Mouse (Mus musculus): ENCODE measurements at regions not wholly inside any gene's neighbourhood (a gene's known extent, or its start where the extent isn't known, plus 50 kb on each side); places are given as distances from the start of the nearest gene placed in this dataset.

GRCm38 (mm10) chr4:7753931-7754330 is 484.9 kb downstream of the Car8 start:
- no peak overlapping the region for H3K4me3 ChIP-seq
- H3K27me3 ChIP-seq, result no peaks in the 10 kb centered on the region
- H3K4me1 ChIP-seq, result no peaks in the 10 kb centered on the region
- H3K27ac ChIP-seq, result no peak overlapping the region
- H3K4me2 ChIP-seq (replicated peaks), result no peak overlapping the region
- H3K36me3 ChIP-seq, result no peaks in the 10 kb centered on the region
- H3K9ac ChIP-seq, result no peak overlapping the region
- WGBS, result 55% methylated on average over 4 of the region's 4 CpGs
- no peaks in the 10 kb centered on the region for H3K9me3 ChIP-seq
- no peak for ATAC-seq (ENCODE audit: insufficient number of reproducible peaks, insufficient read depth, low FRiP score, low TSS enrichment)

GRCm38 (mm10) chr4:7751208-7751607 is 487.6 kb downstream of the Car8 start:
- Histone ChIP-seq H3K27me3 (no peaks in the 10 kb centered on the region), H3K4me1 (no peaks in the 10 kb centered on the region), H3K36me3 (no peaks in the 10 kb centered on the region), H3K9ac (no peak overlapping the region), H3K4me2 (replicated peaks) (no peak overlapping the region), H3K27ac (no peak overlapping the region), H3K4me3 (no peak overlapping the region), H3K9me3 (no peaks in the 10 kb centered on the region)
- 88% methylated on average over 1 of the region's 1 CpGs for WGBS
- no peak for ATAC-seq (ENCODE audit: insufficient number of reproducible peaks, insufficient read depth, low FRiP score, low TSS enrichment)

- Histone ChIP-seq H3K9me3 (no peaks in the 10 kb centered on the region), H3K4me3 (no peak overlapping the region), H3K36me3 (no peaks in the 10 kb centered on the region), H3K9ac (no peak overlapping the region), H3K4me2 (replicated peaks) (no peak overlapping the region), H3K27me3 (no peaks in the 10 kb centered on the region), H3K27ac (no peak overlapping the region), H3K4me1 (no peaks in the 10 kb centered on the region)
- ATAC-seq (ENCODE audit: insufficient number of reproducible peaks, insufficient read depth, low FRiP score, low TSS enrichment), result no peak
These were observed 515.9 kb downstream of the Car8 start for GRCm38 (mm10) chr4:7722893-7723292.

GRCm38 (mm10) chr4:7688516-7688915 is 550.3 kb downstream of the Car8 start:
- ATAC-seq (ENCODE audit: insufficient number of reproducible peaks, insufficient read depth, low FRiP score, low TSS enrichment), result no peak
- no peaks in the 10 kb centered on the region for H3K27me3 ChIP-seq
- H3K27ac ChIP-seq, result no peak overlapping the region
- H3K9me3 ChIP-seq, result peaks cover 6% of the 10 kb centered on the region; the same call in 1 of the 2 replicates
- 81% methylated on average over 4 of the region's 4 CpGs for WGBS
- H3K4me3 ChIP-seq, result no peak overlapping the region
- no peak overlapping the region for H3K4me2 ChIP-seq (replicated peaks)
- H3K9ac ChIP-seq, result no peak overlapping the region
- H3K4me1 ChIP-seq, result no peaks in the 10 kb centered on the region
- no peaks in the 10 kb centered on the region for H3K36me3 ChIP-seq

GRCm38 (mm10) chr4:7687231-7687630 is 551.6 kb downstream of the Car8 start:
- H3K4me1 ChIP-seq, result no peaks in the 10 kb centered on the region
- no peak overlapping the region for H3K4me3 ChIP-seq
- no peaks in the 10 kb centered on the region for H3K9me3 ChIP-seq
- no peak overlapping the region for H3K27ac ChIP-seq
- no peaks in the 10 kb centered on the region for H3K27me3 ChIP-seq
- no peaks in the 10 kb centered on the region for H3K36me3 ChIP-seq
- H3K4me2 ChIP-seq (replicated peaks), result no peak overlapping the region
- WGBS, result 70% methylated on average over 1 of the region's 1 CpGs
- no peak for ATAC-seq (ENCODE audit: insufficient number of reproducible peaks, insufficient read depth, low FRiP score, low TSS enrichment)
- no peak overlapping the region for H3K9ac ChIP-seq

GRCm38 (mm10) chr4:7670795-7671105 is 568.1 kb downstream of the Car8 start:
- 83% methylated on average over 4 of the region's 4 CpGs for WGBS

GRCm38 (mm10) chr4:7669992-7670794 is 568.6 kb downstream of the Car8 start:
- no peaks in the 10 kb centered on the region for H3K4me1 ChIP-seq
- H3K27ac ChIP-seq, result 0 out of 2 replicates have a peak overlapping the region, but pooled peaks have one; percentile 1
- no peaks in the 10 kb centered on the region for H3K36me3 ChIP-seq
- no peak overlapping the region for H3K4me3 ChIP-seq
- H3K27me3 ChIP-seq, result no peaks in the 10 kb centered on the region
- 61% methylated on average over 4 of the region's 4 CpGs for WGBS
- no peaks in the 10 kb centered on the region for H3K9me3 ChIP-seq
- H3K4me2 ChIP-seq (replicated peaks), result no peak overlapping the region
- ATAC-seq (ENCODE audit: insufficient number of reproducible peaks, insufficient read depth, low FRiP score, low TSS enrichment), result no peak
- no peak overlapping the region for H3K9ac ChIP-seq

More at GRCm38 (mm10) chr4:7670795-7671105, 568.1 kb downstream of the Car8 start:
- no peaks in the 10 kb centered on the region for H3K9me3 ChIP-seq
- no peak for ATAC-seq (ENCODE audit: insufficient number of reproducible peaks, insufficient read depth, low FRiP score, low TSS enrichment)
- H3K4me3 ChIP-seq, result no peak overlapping the region
- no peaks in the 10 kb centered on the region for H3K36me3 ChIP-seq
- H3K9ac ChIP-seq, result no peak overlapping the region
- H3K27me3 ChIP-seq, result no peaks in the 10 kb centered on the region
- H3K4me1 ChIP-seq, result no peaks in the 10 kb centered on the region
- H3K4me2 ChIP-seq (replicated peaks), result no peak overlapping the region
- H3K27ac ChIP-seq, result 0 out of 2 replicates have a peak overlapping the region, but pooled peaks have one; percentile 1

- Histone ChIP-seq H3K27ac (peak overlapping the region; percentile 77), H3K36me3 (no peaks in the 10 kb centered on the region), H3K9me3 (no peaks in the 10 kb centered on the region), H3K4me2 (replicated peaks) (0 out of 2 replicates have a peak overlapping the region, but pooled peaks have one; percentile 21), H3K4me1 (no peaks in the 10 kb centered on the region), H3K9ac (no peak overlapping the region), H3K4me3 (no peak overlapping the region), H3K27me3 (no peaks in the 10 kb centered on the region)
- peak; percentile 93 for ATAC-seq (ENCODE audit: insufficient number of reproducible peaks, insufficient read depth, low FRiP score, low TSS enrichment)
- 22% methylated on average over 7 of the region's 7 CpGs for WGBS
These were observed 571.8 kb downstream of the Car8 start for GRCm38 (mm10) chr4:7666935-7667594.

GRCm38 (mm10) chr4:7642878-7643590 is 595.8 kb downstream of the Car8 start:
- H3K4me3 ChIP-seq, result no peak overlapping the region
- H3K4me1 ChIP-seq, result no peaks in the 10 kb centered on the region
- 81% methylated on average over 8 of the region's 8 CpGs for WGBS
- no peak for ATAC-seq (ENCODE audit: insufficient number of reproducible peaks, insufficient read depth, low FRiP score, low TSS enrichment)
- no peak overlapping the region for H3K27ac ChIP-seq
- no peaks in the 10 kb centered on the region for H3K36me3 ChIP-seq
- no peaks in the 10 kb centered on the region for H3K27me3 ChIP-seq
- no peaks in the 10 kb centered on the region for H3K9me3 ChIP-seq
- no peak overlapping the region for H3K4me2 ChIP-seq (replicated peaks)
- H3K9ac ChIP-seq, result no peak overlapping the region

- H3K9ac ChIP-seq, result no peak overlapping the region
- no peaks in the 10 kb centered on the region for H3K4me1 ChIP-seq
- no peaks in the 10 kb centered on the region for H3K9me3 ChIP-seq
- no peak overlapping the region for H3K4me3 ChIP-seq
- no peak overlapping the region for H3K4me2 ChIP-seq (replicated peaks)
- H3K27me3 ChIP-seq, result no peaks in the 10 kb centered on the region
- no peaks in the 10 kb centered on the region for H3K36me3 ChIP-seq
- no peak overlapping the region for H3K27ac ChIP-seq
- no peak for ATAC-seq (ENCODE audit: insufficient number of reproducible peaks, insufficient read depth, low FRiP score, low TSS enrichment)
- WGBS, result 73% methylated on average over 4 of the region's 4 CpGs
These were observed 641.0 kb downstream of the Car8 start for GRCm38 (mm10) chr4:7597671-7598390.

GRCm38 (mm10) chr4:7596116-7596515 is 642.7 kb downstream of the Car8 start:
- 81% methylated on average over 4 of the region's 4 CpGs for WGBS

More at GRCm38 (mm10) chr4:7596116-7596515, 642.7 kb downstream of the Car8 start:
- ATAC-seq (ENCODE audit: insufficient number of reproducible peaks, insufficient read depth, low FRiP score, low TSS enrichment), result no peak
- no peaks in the 10 kb centered on the region for H3K9me3 ChIP-seq
- H3K27ac ChIP-seq, result no peak overlapping the region
- H3K9ac ChIP-seq, result no peak overlapping the region
- no peak overlapping the region for H3K4me3 ChIP-seq
- H3K4me1 ChIP-seq, result no peaks in the 10 kb centered on the region
- H3K4me2 ChIP-seq (replicated peaks), result no peak overlapping the region
- no peaks in the 10 kb centered on the region for H3K36me3 ChIP-seq
- H3K27me3 ChIP-seq, result no peaks in the 10 kb centered on the region

Data from embryonic facial prominence, embryonic 12.5 days (tissue).